Mouse (Mus musculus) adrenal gland, postnatal 10 days (tissue): ENCODE results near the gene Igfbp2. TPM values are rescaled to one million over a fixed set of nuclear protein-coding genes. Genes with fewer than 3 reads are reported as not detected.
A peak's percentile ranks its signal among the peaks of the same experiment; 100 is the strongest.

ENCODE experiments used
- DNase-seq: peaks from one replicate; pipeline ENCODE4 v3.0.0; 2021; ENCODE audit warnings: mixed read lengths
- long read RNA-seq, 2 experiments: library from polyadenylated mRNA; stranded (forward); transcript quantifications; one replicate each; pipeline ENCODE4 v2.0.0; 2021
- total RNA-seq, 2 experiments: library from RNA; stranded (reverse); gene quantifications; 2 replicates each; pipeline ENCODE4 v1.2.3; 2021

The Igfbp2 gene
- 100 to 1,000 TPM; 210 to 501 TPM for total RNA-seq
- long read RNA-seq, experiment 1, transcript Igfbp2-201 (4 exons, 1,307 nt): major isoform, 844 of 944 reads
- long read RNA-seq, experiment 1, transcript Igfbp2-203 (3 exons, 906 nt): minor isoform, 18 of 944 reads
- long read RNA-seq, experiment 1, partial matches to known transcripts: 67 of 944 reads
- long read RNA-seq, experiment 1, other reads (novel, unspliced or antisense): 15 of 944 reads
- long read RNA-seq, experiment 2, transcript Igfbp2-201 (4 exons, 1,307 nt): major isoform, 29 of 31 reads
- long read RNA-seq, experiment 2, partial matches to known transcripts: 1 of 31 reads
- long read RNA-seq, experiment 2, other reads (novel, unspliced or antisense): 1 of 31 reads

DNA sequence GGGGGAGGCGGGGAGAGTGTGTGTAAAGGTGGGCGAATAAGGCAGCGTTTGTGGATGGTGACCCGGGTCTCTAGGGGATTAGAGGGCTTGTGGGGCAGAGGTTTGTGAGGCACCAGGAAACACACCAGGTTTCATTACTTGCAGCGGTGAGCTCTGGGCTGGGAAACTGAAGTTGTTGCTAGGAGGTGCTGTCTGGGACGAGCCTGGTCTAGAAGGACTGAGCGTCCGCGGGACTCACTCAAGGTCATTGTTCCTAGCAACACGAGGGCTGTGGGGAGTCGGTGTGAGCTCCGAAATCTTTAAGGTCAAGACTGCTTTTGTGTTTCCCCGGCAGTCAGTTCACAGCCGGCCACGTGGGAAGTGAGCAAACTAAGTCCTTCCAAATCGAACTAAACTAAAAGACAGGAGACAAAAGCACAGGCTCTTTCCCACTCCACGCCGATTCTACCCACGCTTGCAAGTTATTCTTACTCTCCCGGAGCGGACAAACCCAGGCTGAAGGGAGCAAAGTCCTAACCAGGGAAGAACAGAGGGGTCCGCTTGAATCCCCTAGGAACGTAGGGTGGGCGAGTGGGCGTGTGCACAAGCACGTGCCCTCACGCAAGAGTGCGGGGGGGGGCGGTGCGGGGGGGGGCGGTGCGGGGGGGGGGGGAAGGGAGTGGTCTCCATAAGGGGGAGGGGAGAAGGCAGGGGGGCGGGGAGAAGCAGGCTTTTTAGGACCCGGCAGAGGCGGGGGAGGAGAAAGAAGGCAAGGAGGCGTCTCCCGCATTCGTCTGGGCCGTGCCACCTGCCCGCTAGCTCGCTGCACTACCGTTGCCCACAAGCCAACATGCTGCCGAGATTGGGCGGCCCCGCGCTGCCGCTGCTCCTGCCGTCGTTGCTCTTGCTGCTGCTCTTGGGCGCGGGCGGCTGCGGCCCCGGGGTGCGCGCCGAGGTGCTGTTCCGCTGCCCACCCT lies at the start of gene Igfbp2:
Igfbp2 (plus strand) TSS at position 753 of the 956 bp plus-strand sequence.
- DNase-seq: peak; percentile 59

DNA sequence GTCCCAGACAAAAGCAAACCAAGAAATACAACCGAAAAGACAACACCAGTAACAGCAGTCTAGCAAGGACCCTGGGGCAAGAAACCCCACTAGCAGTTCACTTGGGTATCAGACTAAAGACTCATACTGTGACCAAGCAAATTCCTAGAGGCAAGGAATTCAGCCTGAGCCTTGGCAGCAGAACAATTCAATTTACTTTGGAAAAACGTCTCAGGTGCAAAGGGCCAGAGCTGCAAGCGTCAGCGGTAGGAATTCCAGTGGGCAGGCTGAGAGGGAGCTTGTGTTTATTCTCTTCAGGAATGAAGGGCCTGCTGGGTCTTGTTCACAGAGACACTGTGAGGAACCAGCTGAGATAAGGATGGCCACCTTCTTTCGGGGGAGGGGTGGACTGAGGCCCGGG lies 45.5 kb upstream of the Igfbp2 start:
- DNase-seq: no peak

DNA sequence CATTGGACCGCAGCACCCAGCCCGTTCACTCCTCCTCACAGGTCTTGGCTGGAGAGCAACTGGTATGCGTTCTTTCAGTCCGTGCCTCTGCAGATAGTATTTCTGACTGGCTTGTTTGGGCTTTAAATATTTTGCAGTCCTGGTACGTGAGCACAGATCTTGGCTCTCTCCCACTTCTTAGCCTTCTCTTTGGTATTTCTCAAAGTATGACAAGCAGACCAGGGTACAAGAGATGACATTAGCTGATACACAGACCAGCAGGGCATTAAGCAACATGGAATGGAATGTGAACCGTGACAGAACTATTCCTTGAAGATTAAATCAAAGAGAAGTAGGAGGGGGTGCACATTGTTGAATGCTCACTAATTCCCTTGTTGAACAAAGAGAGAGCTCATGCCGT lies 43.6 kb upstream of the Igfbp2 start:
- no peak for DNase-seq

DNA sequence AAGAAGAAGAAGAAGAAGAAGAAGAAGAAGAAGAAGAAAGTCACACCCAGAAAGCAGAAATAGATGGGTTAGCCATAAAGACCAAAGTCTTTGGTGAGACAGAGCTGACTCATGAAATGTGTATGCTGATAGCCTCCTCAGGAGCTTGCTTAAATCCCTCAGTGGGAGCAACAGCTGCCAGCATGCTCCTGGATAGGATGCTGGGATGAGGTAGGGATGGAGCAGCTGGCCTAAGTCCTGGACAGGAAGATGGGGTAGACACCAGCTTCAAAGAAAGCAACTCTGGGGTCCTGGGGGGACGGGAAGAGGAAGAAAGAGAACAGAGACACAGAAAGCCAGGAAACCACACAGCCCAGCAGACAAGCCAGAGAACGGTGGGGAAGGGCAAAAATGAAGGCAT lies 41.0 kb upstream of the Igfbp2 start:
- no peak for DNase-seq

DNA sequence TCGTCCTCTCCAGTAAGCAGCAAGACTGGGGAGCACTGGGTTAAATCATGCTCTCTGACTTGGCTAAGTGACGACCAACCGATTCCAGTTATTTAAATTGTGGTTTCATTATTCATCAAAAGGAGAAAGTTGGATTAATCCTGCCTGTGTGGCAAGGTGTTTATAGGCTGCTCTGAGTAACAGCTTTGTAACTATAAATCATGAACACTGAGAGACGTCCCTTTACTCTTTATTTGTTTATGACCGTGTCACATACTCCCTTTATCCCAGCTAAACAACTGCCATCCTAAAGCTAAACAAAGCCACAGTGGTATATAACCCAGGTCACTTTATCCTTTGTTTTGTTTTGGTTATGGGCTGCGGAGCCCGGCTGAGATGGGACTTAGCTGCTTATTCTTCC lies 40.3 kb upstream of the Igfbp2 start:
- no peak for DNase-seq

DNA sequence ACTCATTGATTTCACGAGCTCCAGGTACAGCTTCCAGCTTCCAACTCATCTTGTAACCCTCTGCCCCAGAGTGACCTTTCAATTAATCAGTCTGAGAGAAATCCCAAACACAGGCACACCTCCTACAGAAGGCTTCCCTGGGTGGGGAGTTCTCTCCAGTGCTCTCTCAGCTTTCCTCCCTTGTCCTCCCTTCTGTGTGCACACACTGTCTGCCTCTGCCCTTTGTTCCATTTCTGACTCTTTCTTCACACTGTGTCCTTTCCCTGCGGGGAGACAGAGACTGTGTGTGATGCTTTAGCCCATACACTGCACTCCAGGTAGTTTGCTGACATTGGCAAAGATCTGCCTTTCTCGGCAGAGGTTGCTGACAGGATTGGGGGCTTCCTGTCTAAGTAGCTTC lies 33.6 kb upstream of the Igfbp2 start:
- DNase-seq: no peak

DNA sequence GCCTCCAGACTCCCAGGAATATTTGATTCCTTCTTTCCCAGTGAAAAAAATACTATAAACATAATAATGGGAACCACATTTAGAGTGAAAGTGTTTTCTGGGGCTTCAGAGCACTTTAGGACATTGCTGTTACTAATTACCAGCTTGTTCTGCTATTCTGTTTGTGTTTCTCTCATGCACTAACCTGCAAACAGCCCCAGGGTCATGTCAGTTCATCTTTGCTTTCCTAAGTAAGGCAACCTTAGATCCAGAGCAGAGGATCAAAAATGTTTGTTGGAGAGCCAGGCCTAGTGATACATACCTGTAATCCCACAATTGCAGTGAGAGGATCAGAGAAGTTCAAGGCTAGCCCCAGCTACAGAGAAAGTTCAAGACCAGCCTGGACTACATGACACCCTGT lies 32.6 kb upstream of the Igfbp2 start:
- DNase-seq: no peak

DNA sequence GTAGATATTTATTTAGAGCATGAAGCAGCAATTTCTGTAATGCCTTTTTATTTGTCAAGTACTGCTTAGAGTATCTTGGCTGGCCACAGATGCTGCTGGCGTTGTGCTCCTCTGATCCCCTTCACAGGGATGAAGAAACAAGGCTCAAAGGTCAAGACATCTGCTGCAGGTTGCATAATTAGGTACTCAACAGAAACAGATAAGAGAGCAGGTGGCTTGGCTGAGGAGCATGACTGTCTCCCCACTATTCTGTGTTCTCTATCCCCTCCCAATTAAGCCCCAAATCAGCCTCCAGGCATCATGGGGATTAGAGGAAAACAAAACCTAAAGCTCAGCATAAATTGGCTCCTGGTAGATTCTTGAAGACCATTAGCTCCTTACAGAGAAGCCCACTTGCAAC lies 32.0 kb upstream of the Igfbp2 start:
- DNase-seq: no peak

DNA sequence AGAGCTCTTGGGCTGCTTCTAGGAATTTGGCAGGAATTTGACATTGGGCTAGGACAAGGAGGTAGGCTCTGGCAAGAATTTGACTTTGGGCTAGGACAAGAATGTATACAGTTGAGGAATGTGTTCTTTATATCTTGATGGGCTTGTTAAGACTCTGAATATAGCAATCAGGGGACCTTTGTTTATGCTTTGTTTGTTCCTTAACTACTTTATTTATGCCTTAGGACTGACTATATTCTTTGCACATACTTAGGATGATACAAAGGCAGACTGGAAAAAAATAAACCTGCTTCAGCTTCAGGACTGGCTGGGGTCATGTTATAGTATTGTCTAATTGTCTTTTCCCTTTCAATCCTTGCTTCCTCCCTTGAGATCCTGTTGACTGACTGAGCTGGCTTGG lies 31.1 kb upstream of the Igfbp2 start:
- DNase-seq: no peak

DNA sequence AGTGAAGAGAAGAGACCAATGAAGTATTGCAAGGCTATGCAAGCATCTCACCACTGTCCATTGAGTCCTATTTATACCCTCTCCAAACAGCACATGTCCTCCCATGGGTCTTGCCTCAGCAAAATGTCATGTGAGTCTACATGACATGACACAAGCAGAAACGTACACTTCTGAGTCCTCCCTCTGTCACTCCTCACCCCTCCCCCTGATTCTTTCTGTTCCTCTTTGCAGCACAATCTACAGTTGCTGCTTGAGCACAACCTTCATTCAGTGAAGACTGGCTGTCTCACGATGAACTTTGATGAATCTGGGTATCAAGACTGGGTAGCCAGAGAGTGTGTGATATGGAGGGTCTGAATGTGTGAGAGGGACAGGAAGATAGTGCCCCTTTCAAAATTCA lies 28.2 kb upstream of the Igfbp2 start:
- no peak for DNase-seq

DNA sequence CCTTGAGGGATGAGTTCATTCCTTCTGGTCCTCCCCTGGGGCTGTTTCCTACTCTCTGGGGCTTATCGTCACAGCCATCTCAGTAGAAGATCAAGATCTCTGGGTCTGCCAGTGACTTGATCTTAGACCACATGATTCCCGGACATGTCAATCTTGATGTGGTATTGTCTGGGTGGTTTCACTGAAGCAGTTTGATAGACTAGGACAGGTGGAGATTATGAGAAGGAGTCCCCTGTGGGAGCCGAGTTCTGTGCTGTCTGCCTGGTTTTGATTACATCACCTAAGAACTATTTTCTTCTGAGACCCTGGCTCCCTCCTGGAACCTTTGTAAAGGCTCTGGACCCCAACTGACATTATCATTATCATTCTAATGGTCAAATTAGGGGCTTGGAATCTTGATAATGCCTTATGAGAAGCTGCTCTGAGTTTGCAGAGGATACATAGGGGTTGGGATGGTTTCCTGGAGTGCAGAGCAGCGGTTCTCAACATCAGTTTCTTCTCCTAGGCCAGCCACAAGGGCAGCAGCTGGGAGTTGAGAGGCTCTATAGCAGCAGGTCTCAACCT lies 27.1 kb upstream of the Igfbp2 start:
- DNase-seq: no peak

DNA sequence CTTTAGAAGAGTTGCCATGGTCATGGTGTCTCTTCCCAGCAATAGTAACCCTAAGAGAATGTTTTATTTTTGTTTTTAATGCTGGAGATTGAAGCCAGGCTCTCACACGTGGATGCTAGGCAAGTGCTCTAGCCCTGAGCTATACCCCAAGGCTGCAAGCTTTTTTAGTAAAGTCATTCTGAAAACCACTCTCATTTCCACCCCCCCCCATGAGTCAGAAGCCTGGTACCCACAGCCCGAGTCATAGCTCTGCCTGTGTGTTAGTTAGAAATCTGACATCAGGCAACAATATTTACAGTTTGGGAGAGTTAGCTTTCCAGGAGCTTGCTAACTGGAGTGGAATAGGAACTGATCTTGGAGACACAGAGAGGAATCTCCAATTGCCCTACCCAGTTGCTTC lies 25.9 kb upstream of the Igfbp2 start:
- DNase-seq: no peak

DNA sequence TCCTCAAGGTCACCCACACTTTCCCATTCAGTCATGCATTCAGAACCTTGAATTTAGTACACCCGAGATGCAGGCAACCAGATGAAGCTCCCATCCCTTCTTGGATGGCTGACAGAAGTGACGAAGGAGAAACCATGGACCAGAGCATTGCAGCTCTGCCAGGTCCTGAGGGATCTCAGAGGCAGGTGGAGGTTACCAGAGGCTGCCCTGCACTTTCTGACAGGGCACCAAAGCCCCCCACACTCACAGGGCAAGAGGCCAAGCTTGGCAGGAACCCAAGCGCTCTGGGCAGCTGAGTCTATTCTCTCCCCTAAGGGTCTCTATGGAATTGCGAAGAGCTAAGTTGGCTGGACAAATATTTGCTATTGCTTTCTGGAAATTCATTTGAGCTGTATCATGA lies 20.3 kb upstream of the Igfbp2 start:
- DNase-seq: no peak

DNA sequence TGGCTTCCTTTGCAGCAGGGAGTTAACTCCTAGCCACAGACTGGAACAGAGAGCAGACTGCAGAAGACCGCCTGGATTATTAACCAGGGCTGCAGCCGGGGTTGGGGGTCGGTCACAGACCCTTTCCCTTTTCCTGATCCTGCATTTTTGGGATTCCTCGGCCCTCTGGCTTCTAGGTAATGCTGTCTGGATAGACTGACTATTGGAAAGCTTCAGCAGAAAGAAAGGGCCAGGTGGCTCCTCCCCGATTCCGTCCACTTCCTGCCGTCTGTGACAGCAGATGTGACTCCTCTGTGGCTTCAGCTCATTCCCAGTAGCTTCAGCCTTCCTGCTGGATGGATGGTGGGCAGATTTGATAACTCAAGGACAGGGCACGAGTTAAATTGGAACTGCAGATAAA lies 19.3 kb upstream of the Igfbp2 start:
- DNase-seq: no peak

DNA sequence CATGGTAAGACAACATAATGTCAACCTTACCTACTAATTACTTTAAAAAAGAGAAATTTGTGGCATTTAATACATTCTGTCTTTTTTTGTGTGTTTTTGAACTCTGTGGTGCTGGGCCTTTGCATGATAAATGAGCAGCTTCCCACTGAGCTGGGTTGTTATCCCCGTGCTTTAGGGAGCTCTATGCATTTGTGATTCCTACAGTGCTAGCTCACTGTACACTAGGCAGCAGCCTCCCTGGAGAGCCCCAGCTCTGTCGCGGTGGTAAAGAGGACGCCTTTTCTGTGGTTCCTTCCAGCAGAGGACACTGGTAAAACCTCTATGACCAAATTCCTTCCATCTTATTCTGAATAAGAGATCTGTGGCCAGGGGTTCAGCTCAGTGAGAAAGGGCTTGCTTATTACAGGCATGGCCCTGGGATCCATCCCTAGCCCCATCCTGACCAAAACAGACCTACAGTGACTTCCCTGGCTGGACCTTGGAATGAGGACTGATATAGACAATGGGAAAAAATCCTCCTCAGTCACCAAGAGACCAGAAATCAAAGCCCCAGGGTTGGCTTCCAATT lies 18.7 kb upstream of the Igfbp2 start:
- no peak for DNase-seq

DNA sequence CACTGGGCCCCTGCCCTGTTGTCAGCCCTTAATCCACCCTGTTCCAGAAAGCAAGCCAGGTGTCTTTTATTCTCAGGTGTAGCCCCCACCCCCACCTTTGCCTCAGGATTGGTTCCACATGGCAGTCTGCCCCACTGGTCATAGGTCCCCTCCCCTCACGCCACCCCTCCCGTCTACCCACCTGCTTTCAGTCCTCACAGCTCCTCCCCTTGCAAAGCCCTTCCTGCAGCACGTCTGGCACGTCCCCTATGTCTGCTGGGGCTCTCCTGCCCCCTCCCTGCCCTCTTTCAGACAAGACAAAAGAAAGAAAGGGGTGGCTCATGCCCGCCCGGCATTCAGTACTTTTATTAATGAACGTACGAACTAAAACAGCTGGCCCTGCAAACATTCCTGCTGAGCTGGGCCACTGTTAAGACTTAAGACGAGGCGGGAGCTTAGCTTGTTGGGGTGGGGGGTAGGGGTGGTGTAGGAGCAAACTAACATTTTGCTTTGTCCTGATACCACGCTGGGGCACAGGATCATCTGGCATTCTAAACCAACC lies 18.2 kb upstream of the Igfbp2 start:
- no peak for DNase-seq

DNA sequence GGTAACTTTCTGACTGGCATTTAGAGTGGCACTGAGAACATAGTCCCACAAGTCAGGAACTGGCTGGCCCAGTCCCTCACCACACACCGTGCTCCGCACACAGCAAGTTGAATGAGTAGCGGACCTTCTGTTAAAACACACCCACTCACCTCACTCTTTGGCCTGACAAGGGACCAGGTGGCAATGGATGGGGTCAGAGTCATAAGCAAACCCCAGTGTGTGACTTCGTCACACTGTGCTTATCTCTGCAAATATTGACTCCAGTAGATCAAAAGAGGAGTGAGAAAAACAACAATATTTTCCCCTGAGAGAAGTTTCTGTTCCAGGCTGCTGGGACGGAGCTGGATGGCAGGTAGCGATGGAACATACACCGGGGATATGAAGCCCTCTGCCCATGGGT lies 15.0 kb upstream of the Igfbp2 start:
- no peak for DNase-seq

DNA sequence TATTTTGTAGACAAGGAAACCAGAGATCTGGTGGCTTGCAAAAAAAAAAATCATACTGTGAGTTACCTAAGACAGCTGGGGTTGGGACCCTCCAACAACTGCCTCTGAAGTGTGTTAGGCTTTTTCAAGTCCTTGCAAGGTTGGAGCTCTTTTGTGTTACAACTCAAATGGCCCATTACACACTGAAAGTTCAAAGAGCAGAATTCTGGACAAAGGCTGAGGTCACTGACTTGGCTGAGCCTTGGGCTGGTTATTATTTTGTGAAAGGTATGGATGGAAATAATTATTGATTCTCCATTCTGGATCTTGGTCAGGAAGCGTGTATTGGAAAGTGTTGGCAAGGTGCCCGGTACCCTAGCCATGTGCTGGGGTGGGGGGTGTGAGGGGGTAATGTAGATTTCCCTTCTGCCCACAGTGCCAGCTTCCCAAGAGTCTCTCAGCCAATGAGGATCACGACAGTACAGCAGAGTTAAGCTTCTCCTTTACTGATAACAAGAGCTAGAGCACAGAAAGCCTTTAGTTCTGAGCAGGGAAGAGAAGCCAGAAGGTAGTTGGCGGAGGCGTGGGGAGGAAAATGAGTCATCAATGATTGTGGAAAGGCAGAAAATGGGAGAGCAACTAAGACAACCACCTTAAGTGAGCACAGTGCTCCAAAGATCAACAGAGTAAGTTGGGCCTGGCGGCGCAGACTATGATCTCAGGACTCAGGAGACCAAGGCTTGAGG lies 14.2 kb upstream of the Igfbp2 start:
- DNase-seq: no peak

DNA sequence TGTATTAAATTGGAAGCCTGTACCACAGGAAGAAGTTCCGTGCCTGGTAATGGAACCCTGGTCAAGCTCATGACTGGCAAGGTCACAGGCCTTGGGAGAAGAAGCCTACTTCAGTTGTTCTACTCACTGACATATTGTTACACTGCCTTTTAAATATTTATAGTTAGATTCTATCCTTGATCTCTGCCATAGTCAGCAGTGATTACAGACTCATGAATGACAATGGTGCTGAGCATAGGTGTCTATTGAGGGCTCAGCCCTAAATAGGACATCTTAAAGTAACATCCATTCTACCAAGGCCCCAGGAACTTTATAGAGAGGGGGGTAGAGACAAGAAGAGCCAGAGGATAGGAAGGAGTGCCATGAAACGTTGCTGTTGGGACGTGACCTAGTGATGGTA lies 13.2 kb upstream of the Igfbp2 start:
- DNase-seq: no peak

DNA sequence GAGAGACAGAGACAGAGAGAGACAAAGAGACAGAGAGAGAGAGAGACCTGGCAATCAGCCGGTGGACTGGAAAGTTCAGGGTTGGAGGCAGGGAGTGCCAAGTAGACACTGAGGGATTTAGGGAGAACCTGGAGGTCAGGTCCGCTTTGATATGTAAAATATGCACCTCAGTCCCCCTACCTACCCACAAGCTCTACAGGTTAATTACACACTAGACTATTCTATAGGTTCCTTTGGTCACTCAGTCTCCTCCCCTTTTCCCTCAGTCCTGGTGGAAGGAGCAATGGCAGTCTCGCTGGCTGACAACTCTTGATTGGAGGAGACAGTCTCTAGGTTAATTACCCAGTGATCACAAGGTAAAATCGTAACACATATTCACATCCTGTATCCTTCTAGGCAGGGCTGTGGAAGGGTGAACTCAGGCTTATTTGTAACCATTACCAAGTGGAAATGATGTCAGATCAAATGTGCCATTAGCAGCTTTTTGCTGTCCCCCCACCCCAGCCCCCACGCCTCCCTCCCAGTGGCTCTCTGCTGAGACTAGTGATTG lies 11.1 kb upstream of the Igfbp2 start:
- no peak for DNase-seq

DNA sequence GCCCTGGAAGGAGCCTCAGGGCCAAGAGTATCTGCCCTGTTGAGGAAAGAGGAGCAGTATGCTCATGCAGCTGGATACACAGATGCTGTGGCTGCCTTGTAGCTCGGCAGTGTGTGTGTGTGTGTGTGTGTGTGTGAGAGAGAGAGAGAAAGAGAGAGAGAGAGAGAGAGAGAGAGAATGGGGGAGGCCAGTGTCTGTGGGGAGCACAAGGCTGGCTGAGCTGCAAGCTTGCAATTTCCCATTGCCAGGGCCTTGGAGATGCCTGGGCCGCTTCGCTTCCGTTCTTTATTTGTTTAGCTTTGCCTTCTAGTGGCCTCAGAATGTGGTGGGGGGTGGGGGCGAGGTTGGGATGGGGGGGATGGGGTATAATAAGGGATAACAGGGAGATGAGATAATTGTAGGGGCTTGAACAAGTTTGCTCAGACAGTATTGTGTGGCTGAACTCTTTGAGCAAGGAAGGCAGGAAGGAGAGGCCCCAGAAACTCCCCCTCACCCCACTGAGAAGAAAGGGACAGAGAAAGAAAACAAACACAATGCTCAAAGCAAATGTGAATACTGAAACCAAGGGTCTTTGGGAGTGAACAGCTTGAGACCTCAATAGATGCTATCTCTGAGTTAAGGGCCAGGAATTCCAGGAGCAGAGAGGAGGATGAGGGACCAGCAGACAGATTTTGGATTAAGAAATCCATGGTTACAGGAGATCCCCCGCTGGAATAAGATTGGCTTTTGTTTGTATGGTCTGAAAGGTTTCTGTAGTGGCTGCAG lies 10.5 kb upstream of the Igfbp2 start:
- no peak for DNase-seq
